Mouse (Mus musculus) MEL-GATA-1-ER (cell line): ENCODE measurements around the gene Ap1m2.
"Not testable (repeated sequence)": the region's sequence is repeated elsewhere in the genome, so short reads cannot be mapped to it uniquely, and the experiment has no call there.

Experiments
- DNase-seq: peaks from one replicate; pipeline ENCODE4 v3.0.0-alpha.2; 2012; ENCODE audit warnings: low read depth; ENCODE audit errors: extremely low read depth

Ap1m2 gene

DNA sequence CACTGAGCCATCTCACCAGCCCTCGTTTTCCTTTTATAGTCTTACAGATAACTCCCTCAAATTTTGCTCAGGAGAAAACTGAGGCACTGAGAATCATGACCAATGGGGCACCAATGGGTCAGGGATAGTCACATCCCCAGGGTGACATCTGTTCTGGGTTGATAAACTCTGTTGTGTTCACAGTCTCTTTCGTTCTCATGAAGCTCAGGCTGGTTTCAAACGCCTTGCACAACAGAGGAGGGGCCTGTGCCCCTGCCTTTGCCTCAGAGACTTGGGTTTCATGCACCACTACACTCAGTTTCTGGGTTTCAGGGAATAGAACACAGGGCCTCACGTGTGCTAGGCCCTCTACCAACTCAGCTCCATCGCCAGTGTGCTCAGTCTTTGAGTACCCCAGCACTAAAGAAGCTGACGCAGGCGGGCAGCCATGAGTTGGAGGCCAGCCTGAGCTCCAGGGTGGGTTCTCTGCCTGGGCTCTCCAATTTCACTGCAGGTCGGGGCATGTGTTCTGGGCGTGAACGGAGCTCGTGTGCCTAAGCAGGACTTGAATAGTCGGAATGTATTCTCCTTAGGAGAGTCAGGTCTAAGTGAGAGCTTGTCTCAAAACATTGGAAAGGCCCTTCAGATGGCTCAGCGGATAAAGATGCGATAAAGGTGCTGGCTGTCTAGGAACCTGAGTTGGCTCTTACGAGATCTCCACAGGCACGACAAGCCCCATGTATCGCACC is 47.7 kb downstream of the Ap1m2 start:
- DNase-seq = peak; percentile 91

DNA sequence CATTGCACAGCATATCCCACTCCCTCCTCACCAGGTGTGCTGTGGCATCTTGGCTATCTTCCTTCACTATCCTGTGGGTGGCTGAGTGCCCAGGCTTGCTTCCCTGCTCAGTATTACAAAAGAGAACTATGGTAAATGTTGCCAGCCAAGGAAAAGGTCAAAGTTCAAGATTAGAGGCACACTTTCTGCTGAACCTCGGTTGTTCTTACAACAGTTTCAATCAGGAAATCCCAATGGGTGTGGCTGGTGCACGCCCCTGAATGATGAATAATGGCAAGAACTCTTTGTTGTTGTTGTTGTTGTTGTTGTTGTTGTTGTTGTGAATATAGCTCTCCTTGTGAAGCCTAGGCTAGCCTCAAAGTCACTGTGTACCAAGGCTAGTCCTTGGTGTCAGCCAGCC is 50.3 kb downstream of the Ap1m2 start:
- no peak for DNase-seq

DNA sequence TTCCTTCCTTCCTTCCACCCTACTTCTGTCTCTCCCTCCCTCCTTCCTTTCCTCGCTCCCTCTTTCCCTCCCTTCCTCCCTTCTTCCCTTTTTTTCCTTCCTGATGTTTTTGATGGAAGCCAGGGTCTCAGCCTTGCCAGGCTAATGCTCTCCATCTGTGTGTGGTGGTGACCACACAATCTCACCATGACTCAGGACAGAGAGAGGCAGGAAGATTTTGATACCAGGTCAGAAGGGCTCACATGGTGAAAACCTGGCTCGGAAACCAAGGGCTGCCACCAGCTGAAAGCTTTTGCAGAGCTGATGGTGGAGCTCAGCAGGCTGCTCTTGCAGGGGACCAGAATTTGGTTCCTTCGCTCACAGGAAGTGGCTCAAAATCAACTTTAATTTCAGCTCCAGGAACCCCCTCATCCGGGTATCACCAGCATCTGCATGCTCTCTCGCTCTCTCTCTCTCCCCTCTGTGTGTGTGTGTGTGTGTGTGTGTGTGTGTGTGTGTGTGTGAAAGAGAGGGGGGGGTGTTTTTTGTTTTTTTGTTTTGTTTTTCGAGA is 51.6 kb downstream of the Ap1m2 start:
- DNase-seq = no peak

DNA sequence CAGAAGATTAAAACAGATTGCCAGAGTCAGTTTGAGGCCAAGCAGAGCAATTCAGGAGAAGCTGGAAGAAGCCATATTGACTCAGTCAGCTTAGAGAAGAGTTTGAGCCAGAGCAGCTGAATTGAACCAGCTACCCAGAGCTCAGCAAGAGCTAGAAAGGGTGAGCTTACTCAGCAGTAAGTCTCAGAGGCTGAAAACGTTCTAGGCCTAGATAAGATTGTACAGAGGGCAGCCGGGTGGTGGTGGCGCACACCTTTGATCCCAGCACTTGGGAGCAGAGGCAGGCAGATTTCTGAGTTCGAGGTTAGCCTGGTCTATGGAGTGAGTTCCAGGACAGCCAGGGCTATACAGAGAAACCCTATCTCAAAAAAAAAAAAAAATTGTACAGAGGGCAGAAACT is 55.8 kb downstream of the Ap1m2 start:
- DNase-seq = not testable (repeated sequence)

DNA sequence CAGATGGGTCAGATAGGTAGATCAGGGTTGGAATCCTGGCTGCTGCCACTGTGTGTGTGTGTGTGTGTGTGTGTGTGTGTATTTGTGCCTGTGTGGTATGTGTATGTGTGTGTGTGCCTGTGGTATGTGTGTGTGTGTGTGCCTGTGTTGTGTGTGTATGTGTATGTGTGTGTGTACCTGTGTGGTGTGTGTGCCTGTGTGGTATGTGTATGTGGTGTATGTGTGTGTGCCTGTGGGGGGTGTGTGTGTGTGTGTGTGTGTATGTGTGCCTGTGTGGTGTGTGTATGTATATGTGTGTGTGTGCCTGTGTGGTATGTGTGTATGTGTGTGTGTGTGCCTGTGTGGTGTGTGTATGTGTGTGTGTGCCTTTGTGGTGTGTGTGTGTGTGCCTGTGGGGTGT is 57.4 kb downstream of the Ap1m2 start:
- no peak for DNase-seq

DNA sequence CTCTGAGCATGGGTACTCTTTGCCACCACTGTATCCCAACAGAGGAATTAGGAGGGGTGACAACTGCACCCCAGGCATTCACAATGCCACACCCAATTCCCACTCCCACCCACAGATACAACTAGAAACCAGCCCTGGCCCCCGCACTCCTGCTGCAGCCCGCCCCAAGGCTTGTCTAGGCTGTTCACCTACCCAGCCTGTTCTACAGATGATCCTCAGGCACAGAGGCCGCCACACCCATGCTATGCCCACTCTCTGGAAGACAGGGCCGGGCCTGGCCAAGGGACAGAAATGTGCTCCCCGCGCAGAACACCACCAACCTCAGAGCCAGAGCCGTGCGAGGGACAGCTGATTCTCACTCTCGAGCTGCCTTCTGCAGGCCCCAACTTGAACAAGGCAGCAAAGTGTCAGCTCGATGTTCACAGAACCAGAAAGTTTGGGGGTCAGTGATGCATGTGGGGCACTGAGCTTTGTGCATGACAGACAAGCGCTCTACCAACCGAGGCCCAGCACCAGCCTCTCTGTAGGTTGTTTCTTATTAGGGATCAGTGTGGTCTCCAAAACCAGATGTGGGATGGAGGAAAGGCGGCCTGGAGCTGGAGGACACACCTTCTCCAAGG is 60.9 kb downstream of the Ap1m2 start:
- DNase-seq = no peak

DNA sequence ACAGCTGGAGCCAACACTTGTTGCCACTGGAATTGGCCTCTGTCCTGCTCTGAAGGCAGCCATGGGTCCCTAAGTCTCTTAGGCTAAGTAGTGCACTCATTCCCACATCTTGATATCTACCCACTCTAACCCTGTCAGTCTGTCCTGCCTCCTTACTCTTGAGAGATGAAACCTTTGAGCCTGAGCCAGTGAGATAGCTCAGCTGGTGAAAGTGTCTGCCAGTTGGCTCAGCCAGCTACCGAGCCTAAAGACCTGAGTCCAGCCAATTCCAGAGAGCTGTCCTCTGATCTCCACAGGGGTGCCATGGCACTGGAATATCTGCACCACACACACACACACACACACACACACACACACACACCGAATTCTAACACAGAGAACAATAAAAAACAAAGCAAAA is 61.6 kb downstream of the Ap1m2 start:
- no peak for DNase-seq

DNA sequence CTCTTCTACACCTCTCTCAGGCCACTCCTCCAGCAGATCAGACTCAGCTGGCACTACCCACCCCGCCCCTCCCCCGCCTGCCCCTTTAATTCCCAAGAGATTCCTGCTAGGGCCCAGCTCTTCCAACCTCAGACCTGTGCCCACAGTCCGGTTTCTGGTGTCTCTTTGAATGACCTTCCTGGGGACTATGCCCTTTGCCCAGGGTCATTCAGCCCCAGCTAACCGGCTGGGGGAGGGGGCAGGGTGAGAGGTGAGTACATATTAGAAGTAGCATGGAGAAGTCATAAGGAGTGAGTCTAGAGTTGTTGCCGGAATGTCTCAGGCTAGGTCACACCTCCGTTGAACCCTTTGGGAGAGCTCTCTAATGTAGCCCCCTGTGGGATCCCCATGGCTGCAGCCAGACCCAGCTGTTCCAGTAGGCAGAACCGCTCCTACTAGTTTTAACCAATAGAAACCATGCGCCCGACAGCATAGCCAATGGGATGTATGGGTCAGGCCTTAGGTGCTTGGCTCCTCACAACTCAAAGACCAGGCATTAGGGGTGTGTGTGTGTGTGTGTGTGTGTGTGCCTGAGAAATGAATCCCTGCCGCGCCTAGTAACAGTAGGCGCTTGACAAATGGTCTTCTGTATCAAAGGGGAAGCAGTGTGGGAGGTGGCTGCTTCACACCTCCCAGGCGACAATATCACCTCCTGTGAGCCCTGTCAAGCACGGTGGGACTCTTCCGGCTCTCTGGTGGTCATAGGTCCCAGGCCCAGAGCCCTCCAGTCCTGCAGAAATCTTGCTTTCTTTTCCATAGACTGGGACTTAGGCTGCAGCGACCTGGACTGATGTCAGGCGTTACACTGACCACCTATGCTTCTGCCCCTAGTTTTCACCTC is 62.3 kb downstream of the Ap1m2 start:
- DNase-seq = no peak

DNA sequence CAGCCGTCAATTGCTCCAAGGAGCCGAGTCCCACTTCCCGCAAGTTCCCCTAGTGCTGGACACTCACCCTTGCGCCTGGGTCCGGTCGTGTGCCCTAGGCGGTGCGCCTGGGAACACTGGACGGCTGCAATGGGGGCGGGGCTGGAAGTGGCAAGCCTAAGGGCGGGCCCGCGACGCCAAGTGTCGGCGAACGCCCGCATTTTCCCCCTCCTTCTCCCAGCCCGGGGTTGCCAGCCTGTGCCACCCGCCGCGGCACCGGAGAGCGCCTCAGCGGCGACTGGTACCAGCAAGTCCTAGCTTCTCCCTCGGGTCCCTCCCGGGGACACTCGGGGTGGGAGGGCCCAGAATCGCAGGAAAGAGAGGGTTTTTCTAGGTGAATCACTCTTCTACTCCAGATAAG is 63.8 kb downstream of the Ap1m2 start, which contains the start of gene S1pr5:
TSS of gene S1pr5 (minus strand) at position 118 of the 400 bp plus-strand sequence.
- DNase-seq = no peak

DNA sequence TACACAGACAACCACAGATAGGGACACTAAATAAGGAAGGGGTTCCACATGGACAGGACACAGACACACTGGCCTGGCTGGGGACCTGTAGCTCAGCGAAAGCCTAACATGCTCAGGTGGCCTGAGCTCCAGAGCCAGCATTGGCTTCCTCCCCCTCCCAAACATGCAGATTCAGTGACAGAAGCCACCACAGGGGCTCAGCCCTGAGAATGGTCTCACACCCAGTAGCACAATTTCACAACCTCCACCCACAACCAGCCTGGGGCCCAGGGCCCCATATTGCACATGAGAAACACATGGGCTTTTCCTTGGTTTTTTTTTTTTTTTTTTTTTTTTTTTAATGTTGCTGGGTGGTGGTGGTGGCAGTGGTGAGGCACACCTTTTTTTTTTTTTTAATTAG is 65.8 kb downstream of the Ap1m2 start:
- DNase-seq = no peak

DNA sequence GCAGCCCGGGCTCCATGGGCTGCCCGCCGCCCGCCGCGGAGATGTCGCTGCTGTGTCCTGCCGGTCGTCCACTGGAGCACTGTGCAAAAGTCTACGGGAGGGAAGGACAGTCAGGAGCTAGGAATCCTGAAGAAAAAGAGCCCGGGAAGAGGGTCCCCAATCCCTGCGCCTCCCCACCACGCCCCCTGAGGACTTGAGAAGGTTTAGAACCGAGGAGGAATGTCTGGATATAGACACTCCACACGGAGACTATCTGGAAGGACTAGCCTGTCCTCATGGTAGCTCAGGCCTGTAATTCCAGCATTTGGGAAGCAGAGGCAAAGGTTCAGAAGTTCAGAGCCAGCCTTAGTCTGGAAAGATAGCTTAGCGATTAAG is 67.0 kb downstream of the Ap1m2 start:
- no peak for DNase-seq

DNA sequence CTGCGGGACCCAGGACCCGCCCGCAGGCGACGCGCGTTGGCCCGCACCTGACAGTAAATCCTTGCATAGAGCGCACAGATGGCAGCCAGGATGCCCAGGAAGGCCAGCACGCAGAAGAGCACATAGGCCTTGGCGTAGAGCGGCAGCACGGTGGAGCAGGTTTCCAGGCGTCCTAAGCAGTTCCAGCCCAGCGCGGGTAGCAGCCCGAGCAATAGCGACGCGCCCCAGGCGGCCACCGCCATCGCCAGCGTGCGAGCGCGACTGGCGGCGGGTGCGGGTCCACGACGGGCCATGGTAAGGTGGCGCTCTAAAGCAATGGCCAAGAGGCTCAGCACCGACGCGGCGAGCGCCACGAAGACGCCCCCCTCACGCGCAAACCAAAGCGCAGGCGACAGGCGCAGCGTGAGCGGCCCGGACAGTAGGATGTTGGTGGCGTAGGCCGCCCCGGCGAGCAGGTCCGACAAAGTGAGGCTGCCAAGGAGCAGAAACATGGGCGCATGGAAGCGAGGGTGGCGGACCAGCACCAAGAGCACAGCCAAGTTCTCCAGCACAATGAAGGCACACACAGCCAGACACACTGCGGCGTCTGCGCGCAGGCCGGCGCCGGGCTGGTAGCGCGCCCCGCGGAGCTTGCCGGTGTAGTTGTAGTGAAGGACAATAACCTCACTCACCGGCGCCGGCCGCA is 67.6 kb downstream of the Ap1m2 start:
- DNase-seq = no peak
